Mouse (Mus musculus): ENCODE data around the gene Nhej1.

DNA sequence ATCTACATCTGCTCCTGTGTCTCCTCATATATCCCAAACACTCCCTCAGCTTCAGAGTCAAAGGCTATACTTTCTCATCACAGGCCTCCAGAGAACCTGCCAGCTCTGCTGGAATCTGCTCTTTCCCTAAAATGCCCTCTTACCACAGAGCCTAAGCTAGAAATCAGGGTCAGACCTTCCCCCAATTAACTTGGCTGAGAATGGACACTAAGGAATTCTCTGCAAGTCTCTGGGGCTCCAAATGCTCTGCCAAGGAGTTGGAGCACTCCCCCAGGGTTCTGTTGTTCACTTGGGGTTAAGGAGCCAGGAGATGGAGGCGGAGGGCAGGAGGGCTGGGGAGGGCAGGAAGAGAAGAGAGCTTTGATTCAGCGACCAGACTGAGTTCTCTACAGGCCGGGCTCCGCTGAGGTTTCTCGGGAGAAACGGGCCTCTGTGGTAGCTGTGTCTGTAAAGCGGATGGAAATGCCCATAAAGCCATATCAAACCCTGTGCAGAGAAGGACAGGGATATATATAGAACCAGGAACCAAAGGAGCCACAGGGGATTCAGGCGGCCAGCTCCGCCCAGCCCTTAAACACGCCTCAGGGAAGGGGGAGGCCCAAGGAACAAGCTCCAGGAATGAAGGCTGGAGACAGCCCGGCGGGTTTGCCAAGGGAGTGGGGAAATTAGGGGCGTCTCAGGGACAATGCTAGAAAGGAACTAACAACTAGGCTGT lies 109.3 kb downstream of the Nhej1 start:
- TF ChIP-seq CTCF (IDR thresholded peaks at IDR 0.05; ENCODE audit: low read depth) = no peak
- no peak for TF ChIP-seq EP300 (optimal IDR thresholded peaks at IDR 0.05)
